Mouse (Mus musculus): Measurements from ENCODE around the gene Elavl3. TPM values are rescaled to one million over a fixed set of nuclear protein-coding genes. Genes with fewer than 3 reads are reported as not detected.

The Elavl3 gene
- polyA plus RNA-seq, 1 experiment from 2014 or later = 0.29 TPM

- H3K9ac ChIP-seq (ENCODE audit: low read length) = no peak overlapping the region
- no peak for ATAC-seq (replicated peaks; ENCODE audit: extremely low read depth, insufficient read depth, low FRiP score)
- 6% methylated on average over 36 of the region's 36 CpGs for whole genome bisulfite sequencing
Observed at GRCm38 (mm10) chr9:21987592-21988342, 64.1 kb downstream of the Elavl3 start.

GRCm38 (mm10) chr9:21983911-21984310, 67.9 kb downstream of the Elavl3 start:
- H3K27me3 ChIP-seq (ENCODE audit: control insufficient read depth, insufficient read depth, low read length) = peaks cover 46% of the 10 kb centered on the region
- 26% methylated on average over 3 of the region's 3 CpGs for WGBS

More at GRCm38 (mm10) chr9:21987592-21988342, 64.1 kb downstream of the Elavl3 start:
- peaks cover 70% of the 10 kb centered on the region for H3K27me3 ChIP-seq (ENCODE audit: control insufficient read depth, insufficient read depth, low read length)
- no peaks in the 10 kb centered on the region for H3K36me3 ChIP-seq (ENCODE audit: control insufficient read depth, insufficient read depth)
- H3K4me2 ChIP-seq (ENCODE audit: low read depth, low read length) = peak overlapping the region; percentile 75; the same call in 1 of the 2 replicates
- H3K4me1 ChIP-seq (ENCODE audit: control insufficient read depth, insufficient read depth, low read length) = peaks cover 13% of the 10 kb centered on the region
- H3K9me3 ChIP-seq (replicated peaks; ENCODE audit: control insufficient read depth, low read length) = no peaks in the 10 kb centered on the region
- no peak overlapping the region for H3K27ac ChIP-seq (ENCODE audit: low read length)
- H3K4me3 ChIP-seq (ENCODE audit: low read length) = peak overlapping the region; percentile 56

GRCm38 (mm10) chr9:21978398-21979128, 73.3 kb downstream of the Elavl3 start:
- 81% methylated on average over 4 of the region's 4 CpGs for WGBS

More at GRCm38 (mm10) chr9:21983911-21984310, 67.9 kb downstream of the Elavl3 start:
- H3K4me3 ChIP-seq (ENCODE audit: low read length) = no peak overlapping the region
- H3K4me1 ChIP-seq (ENCODE audit: control insufficient read depth, insufficient read depth, low read length) = peaks cover 5% of the 10 kb centered on the region
- H3K4me2 ChIP-seq (ENCODE audit: low read depth, low read length) = no peak overlapping the region
- H3K9ac ChIP-seq (ENCODE audit: low read length) = no peak overlapping the region
- no peaks in the 10 kb centered on the region for H3K9me3 ChIP-seq (replicated peaks; ENCODE audit: control insufficient read depth, low read length)
- no peak overlapping the region for H3K27ac ChIP-seq (ENCODE audit: low read length)
- H3K36me3 ChIP-seq (ENCODE audit: control insufficient read depth, insufficient read depth) = no peaks in the 10 kb centered on the region
- no peak for ATAC-seq (replicated peaks; ENCODE audit: extremely low read depth, insufficient read depth, low FRiP score)

GRCm38 (mm10) chr9:21977972-21978371, 73.9 kb downstream of the Elavl3 start:
- Histone ChIP-seq H3K27ac (ENCODE audit: low read length) (no peak overlapping the region), H3K27me3 (ENCODE audit: control insufficient read depth, insufficient read depth, low read length) (peaks cover 15% of the 10 kb centered on the region), H3K36me3 (ENCODE audit: control insufficient read depth, insufficient read depth) (no peaks in the 10 kb centered on the region), H3K4me2 (ENCODE audit: low read depth, low read length) (no peak overlapping the region), H3K9me3 (replicated peaks; ENCODE audit: control insufficient read depth, low read length) (no peaks in the 10 kb centered on the region), H3K4me3 (ENCODE audit: low read length) (no peak overlapping the region), H3K9ac (ENCODE audit: low read length) (no peak overlapping the region), H3K4me1 (ENCODE audit: control insufficient read depth, insufficient read depth, low read length) (no peaks in the 10 kb centered on the region)
- no peak for ATAC-seq (replicated peaks; ENCODE audit: extremely low read depth, insufficient read depth, low FRiP score)
- WGBS = 29% methylated on average over 2 of the region's 2 CpGs

More at GRCm38 (mm10) chr9:21978398-21979128, 73.3 kb downstream of the Elavl3 start:
- Histone ChIP-seq H3K4me3 (ENCODE audit: low read length) (no peak overlapping the region), H3K9ac (ENCODE audit: low read length) (no peak overlapping the region), H3K4me2 (ENCODE audit: low read depth, low read length) (no peak overlapping the region), H3K36me3 (ENCODE audit: control insufficient read depth, insufficient read depth) (no peaks in the 10 kb centered on the region), H3K27ac (ENCODE audit: low read length) (no peak overlapping the region), H3K4me1 (ENCODE audit: control insufficient read depth, insufficient read depth, low read length) (no peaks in the 10 kb centered on the region), H3K27me3 (ENCODE audit: control insufficient read depth, insufficient read depth, low read length) (peaks cover 16% of the 10 kb centered on the region), H3K9me3 (replicated peaks; ENCODE audit: control insufficient read depth, low read length) (no peaks in the 10 kb centered on the region)
- no peak for ATAC-seq (replicated peaks; ENCODE audit: extremely low read depth, insufficient read depth, low FRiP score)

DNA sequence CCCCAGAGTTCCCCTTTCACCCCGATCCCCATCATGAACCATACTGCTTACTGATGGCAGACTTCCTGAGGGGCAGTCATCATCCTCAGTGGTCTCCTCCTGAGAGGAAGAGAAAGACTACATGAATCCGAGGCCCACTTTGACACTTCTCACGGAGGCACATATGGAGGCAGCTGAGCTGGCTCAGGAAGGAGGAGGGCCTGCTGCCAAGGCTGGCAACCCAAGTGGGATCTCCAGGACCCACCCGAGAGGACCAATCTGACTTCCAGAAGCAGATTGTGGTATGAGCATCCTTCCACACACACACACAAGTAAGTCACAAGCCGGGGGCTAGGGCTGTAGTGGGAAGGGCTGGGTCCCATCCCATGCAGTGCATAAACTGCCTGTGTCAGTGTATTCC, 74.5 kb downstream of the Elavl3 start:
- Histone ChIP-seq H3K4me3 (ENCODE audit: low read length) (no peak overlapping the region), H3K9ac (ENCODE audit: low read length) (no peak overlapping the region), H3K9me3 (replicated peaks; ENCODE audit: control insufficient read depth, low read length) (no peaks in the 10 kb centered on the region), H3K27ac (ENCODE audit: low read length) (no peak overlapping the region), H3K36me3 (ENCODE audit: control insufficient read depth, insufficient read depth) (no peaks in the 10 kb centered on the region), H3K4me2 (ENCODE audit: low read depth, low read length) (no peak overlapping the region), H3K4me1 (ENCODE audit: control insufficient read depth, insufficient read depth, low read length) (no peaks in the 10 kb centered on the region), H3K27me3 (ENCODE audit: control insufficient read depth, insufficient read depth, low read length) (peaks cover 12% of the 10 kb centered on the region)
- 77% methylated on average over 5 of the region's 5 CpGs for WGBS
- ATAC-seq (replicated peaks; ENCODE audit: extremely low read depth, insufficient read depth, low FRiP score) = no peak

- H3K9ac ChIP-seq (ENCODE audit: low read length) = no peak overlapping the region
- WGBS = 70% methylated on average over 10 of the region's 10 CpGs
Observed at GRCm38 (mm10) chr9:21976626-21977175, 75.1 kb downstream of the Elavl3 start.

GRCm38 (mm10) chr9:21969304-21969703, 82.5 kb downstream of the Elavl3 start:
- no peaks in the 10 kb centered on the region for H3K9me3 ChIP-seq (replicated peaks; ENCODE audit: control insufficient read depth, low read length)
- no peak overlapping the region for H3K27ac ChIP-seq (ENCODE audit: low read length)
- H3K27me3 ChIP-seq (ENCODE audit: control insufficient read depth, insufficient read depth, low read length) = no peaks in the 10 kb centered on the region
- H3K4me2 ChIP-seq (ENCODE audit: low read depth, low read length) = no peak overlapping the region
- no peaks in the 10 kb centered on the region for H3K36me3 ChIP-seq (ENCODE audit: control insufficient read depth, insufficient read depth)
- H3K4me3 ChIP-seq (ENCODE audit: low read length) = no peak overlapping the region
- ATAC-seq (replicated peaks; ENCODE audit: extremely low read depth, insufficient read depth, low FRiP score) = no peak
- H3K9ac ChIP-seq (ENCODE audit: low read length) = no peak overlapping the region
- no peaks in the 10 kb centered on the region for H3K4me1 ChIP-seq (ENCODE audit: control insufficient read depth, insufficient read depth, low read length)
- 80% methylated on average over 4 of the region's 4 CpGs for WGBS

More at GRCm38 (mm10) chr9:21976626-21977175, 75.1 kb downstream of the Elavl3 start:
- no peak overlapping the region for H3K4me3 ChIP-seq (ENCODE audit: low read length)
- no peak overlapping the region for H3K4me2 ChIP-seq (ENCODE audit: low read depth, low read length)
- H3K27me3 ChIP-seq (ENCODE audit: control insufficient read depth, insufficient read depth, low read length) = peaks cover 12% of the 10 kb centered on the region
- ATAC-seq (replicated peaks; ENCODE audit: extremely low read depth, insufficient read depth, low FRiP score) = no peak
- H3K9me3 ChIP-seq (replicated peaks; ENCODE audit: control insufficient read depth, low read length) = no peaks in the 10 kb centered on the region
- no peak overlapping the region for H3K27ac ChIP-seq (ENCODE audit: low read length)
- no peaks in the 10 kb centered on the region for H3K4me1 ChIP-seq (ENCODE audit: control insufficient read depth, insufficient read depth, low read length)
- no peaks in the 10 kb centered on the region for H3K36me3 ChIP-seq (ENCODE audit: control insufficient read depth, insufficient read depth)

DNA sequence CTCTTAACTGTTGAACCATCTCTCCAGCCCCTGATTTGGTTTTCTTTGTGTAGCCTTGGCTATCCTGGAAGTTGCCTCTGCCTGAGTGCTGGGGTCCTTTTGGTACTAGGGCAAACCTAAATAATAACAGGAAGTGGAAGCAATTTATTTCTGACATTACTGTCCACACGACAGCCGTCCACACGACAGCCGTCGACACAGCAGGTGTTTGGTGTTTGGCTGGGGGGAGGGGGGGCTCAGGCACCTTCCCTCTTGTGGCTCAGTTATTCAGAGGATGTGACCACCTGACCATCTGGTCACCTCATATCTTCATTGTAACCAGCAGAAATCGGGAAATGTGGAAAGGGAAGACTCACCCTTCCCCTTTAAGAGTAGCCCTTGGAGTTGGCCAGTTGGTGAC, 82.9 kb downstream of the Elavl3 start:
- Histone ChIP-seq H3K36me3 (ENCODE audit: control insufficient read depth, insufficient read depth) (no peaks in the 10 kb centered on the region), H3K27me3 (ENCODE audit: control insufficient read depth, insufficient read depth, low read length) (no peaks in the 10 kb centered on the region), H3K4me1 (ENCODE audit: control insufficient read depth, insufficient read depth, low read length) (no peaks in the 10 kb centered on the region; the same call in 1 of the 2 replicates), H3K4me2 (ENCODE audit: low read depth, low read length) (no peak overlapping the region), H3K4me3 (ENCODE audit: low read length) (no peak overlapping the region), H3K27ac (ENCODE audit: low read length) (no peak overlapping the region), H3K9me3 (replicated peaks; ENCODE audit: control insufficient read depth, low read length) (no peaks in the 10 kb centered on the region), H3K9ac (ENCODE audit: low read length) (no peak overlapping the region)
- ATAC-seq (replicated peaks; ENCODE audit: extremely low read depth, insufficient read depth, low FRiP score) = no peak
- 59% methylated on average over 6 of the region's 6 CpGs for WGBS
